Mouse (Mus musculus): ENCODE data around the gene Syt13.

The Syt13 gene

DNA sequence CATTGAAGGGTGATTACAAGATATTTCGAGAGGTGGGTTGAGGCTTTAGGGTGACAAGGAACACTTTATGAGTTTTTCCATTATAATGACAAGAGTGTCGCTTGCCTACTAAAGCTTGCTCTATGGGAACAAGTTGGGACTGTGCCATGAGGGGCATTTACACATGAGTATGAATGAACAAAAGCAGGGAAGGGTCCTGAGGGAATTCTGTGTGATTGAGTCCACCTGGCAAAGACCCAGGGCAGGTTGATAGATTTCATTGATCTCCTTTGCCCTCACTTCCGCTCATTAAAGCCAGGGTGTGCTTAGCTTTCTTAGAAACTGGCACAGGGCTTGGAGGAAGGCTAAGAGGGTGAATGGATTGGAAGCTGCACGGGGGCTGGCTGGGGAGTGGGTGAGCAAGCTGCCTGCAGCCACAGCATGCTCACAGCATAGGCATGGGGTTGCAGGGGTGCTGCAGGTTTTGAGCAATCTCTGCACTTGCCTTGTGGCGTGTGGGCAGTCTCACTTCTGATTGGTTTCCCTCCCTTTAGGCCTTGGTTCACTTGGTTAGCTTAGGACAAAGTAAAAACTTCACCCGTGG is 9.9 kb downstream of the Syt13 start:
- no peak for DNase-seq

DNA sequence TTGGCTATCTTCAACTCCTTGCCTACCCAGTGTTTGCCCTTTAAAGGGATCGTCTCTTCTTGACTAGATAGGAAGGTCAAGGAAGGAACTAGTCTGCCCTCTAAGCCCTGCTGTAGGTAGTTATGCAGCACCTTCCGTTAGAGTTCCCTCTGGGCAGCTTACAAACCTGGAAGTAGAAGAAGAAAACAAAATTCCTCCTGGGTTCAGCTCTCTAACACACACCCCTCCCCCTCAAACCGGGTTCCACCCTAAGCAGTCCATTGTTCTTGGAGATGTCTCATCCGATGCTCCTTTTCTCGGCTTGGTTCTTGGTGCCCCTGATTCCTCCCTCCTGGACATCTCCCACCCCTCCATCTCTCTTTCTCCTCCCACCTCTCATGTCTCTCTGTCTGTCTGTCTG is 14.8 kb downstream of the Syt13 start:
- no peak for DNase-seq

DNA sequence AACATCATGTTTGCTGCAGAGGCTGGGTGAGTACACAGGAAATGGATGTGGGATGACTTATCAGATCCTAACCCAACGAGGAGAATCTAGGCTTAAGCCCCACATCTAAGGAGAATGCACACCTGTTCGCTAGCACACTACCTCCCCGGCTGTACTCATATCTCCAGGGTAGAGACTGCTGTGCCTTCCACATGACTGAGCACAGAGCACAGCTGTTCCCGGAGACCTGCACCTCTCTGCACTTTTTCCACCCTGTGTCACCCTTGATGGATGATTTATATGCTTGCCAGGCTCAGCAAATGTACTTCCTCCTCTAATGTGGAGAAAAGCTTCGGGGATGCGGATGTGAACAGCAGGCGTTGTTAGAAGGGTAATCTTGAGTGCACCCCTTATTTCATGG is 16.2 kb downstream of the Syt13 start:
- DNase-seq: no peak

DNA sequence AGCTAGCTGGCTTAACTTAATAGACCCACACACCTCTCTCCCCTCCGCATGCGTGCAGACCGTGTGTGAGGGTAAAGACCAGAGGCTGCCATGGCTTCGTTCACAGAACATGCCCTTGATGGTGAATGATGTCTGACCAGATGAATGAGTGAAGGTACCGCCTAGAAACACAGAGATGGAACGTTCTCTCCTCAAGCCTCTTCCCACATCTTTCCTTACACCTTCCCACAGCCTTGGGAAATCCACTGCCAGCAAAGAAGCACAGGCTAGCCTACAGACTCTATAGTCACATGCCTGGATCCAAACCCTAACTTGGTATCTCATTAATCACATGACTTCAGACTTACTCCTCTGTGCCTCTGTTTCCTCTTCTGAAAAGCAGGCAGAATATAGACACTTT is 18.5 kb downstream of the Syt13 start:
- DNase-seq: no peak

DNA sequence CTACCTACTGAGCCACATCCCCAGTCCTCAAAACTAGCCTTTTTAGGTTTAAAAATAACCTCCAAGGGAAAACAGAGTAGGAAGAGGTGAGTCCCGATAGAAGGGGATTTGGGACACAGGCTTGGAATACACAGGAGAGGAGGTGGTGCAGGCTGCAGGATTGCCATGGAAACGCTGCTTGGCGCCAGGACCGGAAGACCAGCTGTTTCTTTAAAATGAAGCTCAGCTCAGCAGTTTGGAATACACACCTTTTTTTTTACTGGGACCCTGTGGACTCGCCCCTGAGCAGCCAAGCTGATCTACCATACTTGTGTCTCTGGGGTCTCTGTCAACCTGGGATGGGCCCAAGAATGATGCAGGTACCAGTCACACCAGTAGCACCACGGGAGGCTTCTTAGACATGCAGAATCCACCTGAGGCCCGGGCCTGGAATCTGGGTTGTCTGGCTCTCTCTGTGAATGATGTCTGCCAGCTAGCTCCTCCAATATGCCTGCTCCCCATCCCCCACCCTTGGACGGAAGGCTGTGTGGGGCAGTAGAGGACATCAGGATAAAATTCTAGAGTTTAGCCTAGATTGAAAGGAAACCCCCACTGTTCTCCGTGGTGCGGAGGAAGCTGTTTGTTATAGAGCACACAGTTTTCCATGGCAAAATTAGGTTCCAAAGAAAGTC is 19.5 kb downstream of the Syt13 start:
- DNase-seq: no peak

DNA sequence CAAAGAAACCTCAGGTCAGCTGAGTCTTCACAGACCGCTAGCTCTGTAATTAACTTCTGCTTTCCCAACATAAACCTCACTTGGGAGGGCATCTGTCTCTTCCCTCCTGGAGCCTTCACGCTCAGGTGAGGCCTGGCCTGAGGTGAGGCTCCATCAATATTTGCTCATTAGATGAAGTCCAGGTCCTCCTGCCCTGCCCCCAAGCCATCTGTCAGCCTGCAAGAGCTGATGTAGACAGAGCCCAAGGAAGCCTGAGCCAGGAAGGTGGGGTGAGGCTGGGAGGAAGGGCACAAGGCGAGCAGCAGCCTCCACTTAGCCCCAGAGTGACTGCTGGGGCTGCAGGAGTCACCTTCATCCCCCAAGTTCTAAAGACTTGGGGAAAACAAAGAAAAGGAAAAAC is 20.6 kb downstream of the Syt13 start:
- no peak for DNase-seq

DNA sequence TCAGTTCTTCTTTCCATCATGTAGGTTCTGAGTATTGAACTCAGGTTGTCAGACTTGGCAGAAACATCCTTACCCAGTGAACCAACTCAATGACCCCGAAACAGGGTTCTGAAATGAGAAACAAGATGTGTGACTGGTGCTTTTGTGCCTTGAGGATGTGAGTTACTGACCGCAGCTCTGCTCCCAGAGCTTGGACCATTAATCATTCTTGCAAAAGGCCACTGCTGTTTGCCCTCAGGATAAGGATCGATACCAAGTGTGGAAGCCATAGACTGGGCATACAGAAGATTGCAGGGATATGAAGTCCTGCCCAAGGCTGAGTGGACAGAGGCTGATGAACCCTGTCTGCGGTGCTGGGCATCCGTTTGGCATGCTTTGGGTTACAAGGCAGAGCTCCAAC is 23.2 kb downstream of the Syt13 start:
- DNase-seq: no peak

DNA sequence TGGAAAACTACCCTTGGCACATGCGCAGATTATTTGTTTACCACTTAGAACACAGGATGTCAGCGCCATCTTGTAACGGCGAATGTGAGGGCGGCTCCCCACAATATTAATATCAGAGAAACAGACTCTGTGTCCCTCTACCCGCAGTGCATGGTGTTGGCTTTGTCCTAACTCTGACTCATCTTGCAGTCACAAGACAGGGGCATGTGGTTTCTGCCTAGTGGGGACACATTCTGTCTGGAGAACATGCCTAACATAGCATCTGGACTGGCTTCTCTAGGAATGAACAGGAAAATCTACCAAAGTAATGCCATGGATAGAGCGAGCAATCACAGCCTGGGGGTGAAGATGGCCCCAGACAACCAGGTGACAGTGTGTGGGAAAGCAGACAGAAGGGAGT is 23.9 kb downstream of the Syt13 start:
- DNase-seq: no peak

DNA sequence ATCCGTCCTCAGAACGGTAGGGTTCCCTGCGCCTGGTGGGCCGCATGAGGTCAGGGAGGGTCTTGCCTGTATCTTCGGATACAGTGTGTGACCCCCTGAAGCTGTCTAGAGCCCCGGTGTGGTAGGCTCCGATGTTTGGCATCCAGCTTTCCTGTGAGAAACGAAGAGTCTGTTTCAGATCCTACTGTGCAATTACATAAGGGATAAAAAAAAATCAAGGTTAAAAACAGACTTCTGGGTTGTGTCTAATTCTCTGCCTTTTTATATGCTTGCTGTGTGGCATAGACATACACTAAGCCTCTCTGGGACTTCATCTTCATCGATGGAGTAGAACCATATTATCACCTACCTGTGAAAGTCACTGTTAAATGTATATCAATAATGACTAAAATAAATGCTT is 26.1 kb downstream of the Syt13 start:
- no peak for DNase-seq

DNA sequence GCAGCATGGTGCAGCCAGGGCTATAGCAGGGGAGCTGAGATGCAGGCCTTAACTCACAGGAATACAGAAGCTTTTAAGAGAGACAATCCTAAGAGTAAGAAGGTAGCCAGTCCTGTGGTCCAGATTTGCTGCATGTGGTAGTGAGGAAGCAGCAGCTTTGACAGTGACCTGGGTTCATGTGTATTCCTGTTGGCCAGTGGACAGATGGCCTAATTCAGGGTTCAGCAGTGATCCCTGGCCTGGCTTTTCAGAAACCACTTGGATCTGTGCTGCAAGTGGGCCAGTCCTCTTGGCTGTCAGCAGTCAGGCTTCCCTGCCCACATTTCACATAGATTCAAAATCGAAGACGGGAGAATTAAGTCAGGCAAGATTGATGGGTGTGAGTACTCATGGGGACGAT is 26.6 kb downstream of the Syt13 start:
- no peak for DNase-seq

DNA sequence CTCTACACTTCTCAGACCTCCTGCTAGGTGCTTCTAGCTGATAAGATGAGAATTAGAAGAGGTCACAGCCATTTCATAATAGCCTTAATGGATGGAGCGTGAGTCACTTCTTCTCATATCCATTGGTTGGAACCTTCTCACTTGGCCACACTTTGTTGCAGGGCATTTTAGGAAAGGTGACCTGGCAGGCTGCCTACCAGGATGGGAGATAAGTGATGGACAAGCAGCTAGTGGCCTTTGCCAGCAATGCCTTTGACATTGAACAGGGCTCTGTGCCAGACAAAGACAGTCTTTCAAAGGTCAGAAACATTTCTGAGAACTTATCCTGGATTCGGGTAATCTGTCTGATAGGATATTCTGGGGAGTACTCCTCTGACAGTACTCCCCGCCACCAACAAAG is 28.5 kb downstream of the Syt13 start:
- DNase-seq: no peak

DNA sequence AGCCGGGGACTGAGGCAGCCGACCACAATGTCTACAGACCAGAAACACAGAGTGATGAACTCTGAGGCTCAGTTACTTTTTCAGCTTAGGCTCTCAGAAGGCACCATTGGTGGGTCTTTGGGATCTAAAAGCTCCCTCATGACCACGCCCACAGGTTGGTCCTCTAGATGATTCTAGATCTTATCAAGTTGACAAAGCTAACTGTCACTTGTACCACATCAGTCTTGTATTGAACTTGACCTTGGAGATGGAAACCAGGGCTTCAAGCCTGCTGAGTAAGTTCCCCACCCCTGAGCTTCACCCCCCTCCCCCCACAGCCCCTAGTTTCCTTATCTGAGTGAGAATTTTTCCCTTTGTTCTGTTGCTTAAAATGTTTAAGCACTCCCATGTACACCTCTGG is 29.5 kb downstream of the Syt13 start:
- DNase-seq: no peak

DNA sequence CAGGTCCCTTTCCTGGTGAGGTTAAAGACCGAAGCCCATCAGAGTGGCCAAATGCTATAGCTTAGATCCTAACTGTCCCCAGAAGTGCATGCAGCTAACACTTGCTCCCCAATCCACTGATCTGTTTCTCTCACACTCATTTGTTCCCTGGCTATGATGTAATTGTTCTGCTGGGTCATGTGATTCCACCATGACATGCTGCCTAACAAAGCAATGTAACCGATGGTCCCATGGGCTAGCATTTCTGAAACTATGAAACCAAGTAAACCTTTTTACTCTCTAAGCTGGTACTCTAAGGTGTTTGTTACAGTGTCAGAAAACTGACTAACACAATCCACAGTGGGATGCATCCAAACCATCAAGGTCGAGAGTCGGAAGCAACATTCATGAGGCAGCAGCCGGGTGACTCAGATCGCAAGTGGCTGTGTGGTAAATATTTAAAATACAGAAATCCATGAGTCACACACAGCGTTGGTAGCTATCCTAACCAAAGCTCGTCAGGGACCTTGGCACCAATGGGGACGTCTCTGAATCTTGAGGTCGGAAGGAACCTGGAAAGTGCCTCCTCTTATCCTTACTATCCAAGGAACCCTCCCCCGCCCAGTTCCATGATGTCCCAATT is 30.3 kb downstream of the Syt13 start:
- DNase-seq: no peak

DNA sequence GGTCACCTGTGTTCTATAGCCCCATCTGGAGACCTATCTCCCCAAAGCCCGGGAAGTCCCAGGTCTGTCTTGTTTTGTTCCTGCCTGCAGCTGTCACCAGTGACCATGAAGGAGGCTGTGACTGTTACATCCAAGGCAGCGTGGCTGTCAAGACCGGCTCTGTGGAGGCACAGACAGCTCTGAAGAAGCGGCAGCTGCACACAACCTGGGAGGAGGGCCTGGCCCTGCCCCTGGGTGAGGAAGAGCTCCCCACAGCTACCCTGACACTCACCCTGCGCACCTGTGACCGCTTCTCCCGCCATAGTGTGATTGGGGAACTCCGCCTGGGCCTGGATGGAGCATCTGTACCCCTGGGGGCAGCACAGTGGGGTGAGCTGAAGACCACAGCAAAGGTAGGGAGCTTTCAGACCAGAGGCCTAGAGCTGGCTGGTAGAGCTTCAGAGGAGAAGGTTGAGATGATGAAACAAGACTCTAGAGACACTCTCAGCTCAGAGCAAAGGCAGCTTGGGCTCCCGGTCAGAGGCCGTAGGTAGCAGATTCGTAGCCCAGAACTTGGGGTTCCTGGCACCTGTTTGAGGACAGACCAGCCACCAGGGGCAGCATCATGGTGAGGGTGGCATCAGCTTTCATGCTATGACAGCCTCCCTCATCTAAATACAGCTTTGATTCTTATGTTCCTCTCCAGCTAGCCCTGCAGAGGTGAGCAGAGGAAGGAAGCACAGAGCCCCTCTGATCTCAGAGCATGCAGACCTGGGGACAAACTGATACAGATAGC is 31.1 kb downstream of the Syt13 start:
- no peak for DNase-seq

DNA sequence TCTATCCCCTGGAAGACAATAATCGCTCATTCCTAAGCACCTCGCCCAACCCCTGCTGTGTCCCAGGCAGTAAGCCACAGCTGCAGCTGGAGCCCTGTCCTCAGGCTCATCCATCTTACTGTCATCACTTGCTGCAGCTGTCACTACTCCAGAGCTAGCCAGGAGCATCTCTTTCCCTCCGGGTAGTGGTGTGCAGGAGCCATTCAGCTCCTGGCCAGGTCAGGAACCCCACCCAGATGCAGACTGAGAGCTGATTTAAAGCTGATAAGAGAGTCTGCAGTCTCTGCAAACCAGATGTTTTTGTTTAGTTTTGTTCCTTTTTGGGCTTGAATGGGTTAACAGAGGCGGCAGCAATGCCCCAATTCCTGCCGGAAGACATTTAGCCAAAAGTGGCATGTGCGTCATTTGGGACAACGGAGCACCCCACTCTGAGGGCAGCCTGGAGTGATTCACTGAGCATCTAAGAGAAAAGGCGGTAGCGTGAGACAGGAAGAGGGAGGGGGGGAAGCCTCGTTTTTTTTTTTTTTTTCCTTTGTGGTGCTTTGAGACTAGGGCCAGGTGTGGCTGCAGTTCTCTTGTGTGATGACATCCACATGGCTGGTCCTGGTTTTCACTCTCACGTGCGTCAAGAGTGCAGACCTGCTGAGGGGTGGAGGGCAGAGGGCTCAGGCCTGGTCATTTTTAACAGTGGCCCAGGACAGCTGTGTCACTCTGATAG is 33.2 kb downstream of the Syt13 start:
- DNase-seq: no peak

DNA sequence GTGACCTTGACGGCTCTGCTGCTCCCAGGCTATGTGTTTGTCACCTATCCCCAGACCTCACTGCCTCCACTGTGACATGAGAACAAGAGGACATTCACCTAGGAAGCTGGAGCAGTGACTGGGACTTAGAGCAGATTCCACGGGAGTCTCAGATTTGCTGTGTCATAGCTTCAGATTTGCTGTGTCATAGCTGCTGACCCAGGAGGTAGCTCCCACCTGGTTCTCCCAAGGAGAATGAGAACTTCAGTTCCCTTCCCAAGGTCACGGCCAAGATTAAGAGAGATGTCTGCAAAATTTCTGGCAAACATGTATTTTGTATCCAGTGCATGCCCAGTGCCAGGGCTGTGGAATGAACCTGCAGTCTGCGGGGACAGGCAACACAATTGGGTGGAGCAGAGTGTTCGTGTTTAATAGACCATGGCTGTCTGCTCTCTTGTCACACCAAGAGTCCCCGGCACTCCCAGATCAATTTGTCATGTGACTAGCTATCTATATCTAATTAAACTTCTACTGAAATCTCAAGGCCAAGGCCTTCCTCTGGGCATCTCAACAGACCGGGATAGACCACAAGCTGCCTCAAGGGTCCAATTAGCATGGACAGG is 33.9 kb downstream of the Syt13 start:
- no peak for DNase-seq

DNA sequence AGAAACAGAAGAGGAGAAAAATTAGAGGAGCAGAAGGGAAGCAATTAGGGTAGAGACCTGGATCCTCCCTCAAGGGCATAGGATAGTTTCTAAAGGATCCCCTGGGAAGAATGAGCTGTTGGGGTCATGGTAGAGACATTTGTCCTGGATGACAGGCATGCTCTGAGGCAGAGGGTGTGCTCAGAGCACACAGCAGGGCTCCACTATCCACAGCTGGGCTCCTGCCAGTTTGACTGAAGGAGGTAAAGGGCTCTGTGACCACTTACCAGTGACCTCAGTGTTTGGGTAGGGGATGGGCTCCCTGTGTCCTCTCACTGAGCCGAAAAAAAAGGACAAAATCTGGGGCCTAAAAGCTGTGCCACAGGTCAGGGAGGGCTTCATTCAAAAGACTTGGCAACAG is 34.6 kb downstream of the Syt13 start:
- no peak for DNase-seq

DNA sequence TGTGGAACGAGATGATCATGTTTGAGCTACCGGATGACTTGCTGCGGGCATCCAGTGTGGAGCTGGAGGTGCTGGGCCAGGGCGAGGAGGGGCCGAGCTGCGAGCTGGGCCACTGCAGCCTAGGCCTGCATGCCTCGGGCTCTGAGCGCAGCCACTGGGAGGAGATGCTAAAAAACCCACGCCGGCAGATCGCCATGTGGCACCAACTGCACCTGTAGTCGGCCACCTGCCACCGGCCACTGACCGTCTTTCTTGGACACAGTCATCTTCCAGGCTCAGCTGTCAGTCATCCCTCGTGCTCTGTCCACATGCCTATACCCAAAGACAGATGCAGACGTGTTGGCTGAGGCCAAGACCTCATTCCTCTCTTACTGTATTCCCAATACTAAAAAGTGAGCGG is 38.6 kb downstream of the Syt13 start:
- no peak for DNase-seq

DNA sequence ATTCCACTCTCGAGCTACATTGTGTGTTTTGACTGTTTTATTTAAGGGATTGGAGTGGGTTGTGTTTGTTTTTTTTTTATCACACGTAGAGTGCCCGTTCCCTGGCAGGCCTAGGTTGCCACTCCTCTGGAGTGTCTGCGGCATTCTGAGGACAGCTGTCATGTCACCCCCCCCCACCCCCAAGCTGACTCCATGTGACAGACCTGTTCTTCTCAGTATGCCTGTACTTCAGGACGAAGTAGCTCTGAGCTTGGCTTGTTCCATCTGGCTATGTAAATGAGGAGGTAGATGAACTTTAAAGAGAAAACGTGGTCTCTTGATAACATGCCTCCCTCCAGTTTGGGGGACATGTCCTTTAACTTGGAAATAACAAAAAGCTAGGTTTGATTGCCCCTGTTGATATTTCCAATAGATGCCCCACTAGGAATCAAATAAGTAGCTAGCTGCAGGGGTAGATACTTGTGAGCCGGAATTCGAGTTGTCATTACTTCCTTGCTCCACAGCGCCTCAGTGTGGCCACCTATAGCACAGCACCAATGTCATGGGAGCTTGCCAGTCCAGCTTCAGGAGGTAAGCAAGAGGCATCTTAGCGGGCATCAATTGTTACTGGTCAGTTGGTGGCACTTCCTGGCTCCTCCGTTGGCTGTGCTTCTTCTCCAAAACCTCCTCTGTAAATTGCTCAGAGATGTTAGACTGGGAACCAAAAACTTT is 39.7 kb downstream of the Syt13 start:
- DNase-seq: peak; percentile 56 to 72

DNA sequence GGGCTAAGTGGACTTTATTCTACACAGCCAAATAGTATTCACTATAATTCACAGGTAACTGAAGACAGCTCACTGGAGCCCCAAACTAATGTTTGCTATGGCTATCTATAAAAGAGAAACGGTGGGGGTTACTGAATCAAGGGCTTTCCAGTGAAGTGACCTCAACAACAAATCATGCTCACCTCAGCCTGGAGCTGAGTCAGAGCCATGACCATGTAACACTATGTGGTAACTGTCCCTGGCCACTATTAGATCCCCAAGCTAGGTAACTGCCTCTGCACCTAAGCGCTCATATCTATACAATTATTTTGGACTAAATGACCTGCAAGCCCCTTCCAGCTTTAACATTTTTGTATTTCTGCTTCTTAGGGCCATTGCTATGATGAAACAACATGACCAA is 42.0 kb downstream of the Syt13 start:
- DNase-seq: no peak

DNA sequence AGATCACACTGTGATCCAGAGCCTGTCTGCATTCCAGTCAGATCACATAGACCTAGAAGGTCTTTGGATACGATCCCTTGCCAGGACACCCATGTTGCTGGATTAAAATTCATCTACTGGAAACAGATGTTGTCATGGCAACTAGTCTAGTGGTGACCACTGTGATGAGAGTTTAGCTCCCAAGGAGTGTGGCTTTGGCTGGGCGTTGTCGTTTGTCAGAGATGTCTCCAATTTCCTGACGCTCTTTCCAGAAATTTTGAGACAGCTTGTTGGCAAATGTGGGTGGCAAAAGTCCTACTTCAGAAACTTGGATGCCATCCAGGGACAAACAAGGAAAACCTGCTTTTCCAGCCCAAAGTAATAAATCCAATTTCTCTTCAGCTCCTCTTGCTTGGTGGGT is 43.7 kb downstream of the Syt13 start:
- DNase-seq: no peak

DNA sequence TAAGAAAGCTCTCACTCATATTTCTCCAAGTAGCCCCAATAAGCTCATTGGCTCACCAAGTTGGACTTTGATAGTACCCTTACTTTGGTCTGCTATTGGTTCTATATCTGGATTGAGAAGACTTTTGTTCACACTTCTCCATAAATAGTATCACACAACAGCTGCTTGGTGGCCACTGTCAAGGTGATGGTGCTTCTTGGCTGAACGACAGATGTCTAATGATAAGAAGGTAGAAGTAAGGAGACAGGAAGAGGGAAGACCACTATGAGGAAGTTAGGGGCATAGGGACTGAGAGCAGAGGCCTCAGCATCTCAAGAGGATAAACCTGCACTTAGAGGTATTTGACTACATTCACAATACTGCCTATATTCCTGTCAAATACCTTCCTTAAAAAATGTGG is 49.4 kb downstream of the Syt13 start:
- no peak for DNase-seq

Data from kidney, postnatal 25 days (tissue).